Comparison of ENCODE assay signal across 25 mouse cellular contexts in genomic region chr12:84598324-84598723, GRCm38 (mm10). TPM values are rescaled to one million over a fixed set of nuclear protein-coding genes. Genes with fewer than 3 reads are reported as not detected.
DNase-seq lines count a peak whose midpoint lies in the region; ATAC-seq and TF ChIP-seq lines count a peak whose summit lies in the region.
"Had no signal": no experiment of that assay in that cellular context is flagged by ENCODE, and none has a peak within 500 bp of the region (broad histone marks: within the 10 kb centered on the region; RNA-seq: fewer than 3 reads in every experiment).

No protein-coding gene starts in this region.

- H3K27me3 ChIP-seq in hindbrain, embryonic 12.5 days: peaks cover 34% of the 10 kb centered on the region
- H3K27me3 ChIP-seq in hindbrain, embryonic 11.5 days (ENCODE audit: control insufficient read depth, insufficient read depth, low read length): no peaks in the 10 kb centered on the region; the same call in 1 of the 2 replicates
- H3K27me3 ChIP-seq in kidney, embryonic 16.5 days (ENCODE audit: insufficient read depth, low read length): peaks cover 12% of the 10 kb centered on the region; the same call in 1 of the 2 replicates
- no peaks in the 10 kb centered on the region for H3K27me3 ChIP-seq in kidney, adult 2 months (replicated peaks; ENCODE audit: control insufficient read depth, insufficient read depth, low read length)
- H3K27me3 ChIP-seq in neural tube, embryonic 12.5 days (replicated peaks): 0 out of 2 replicates have a peak, but pooled peaks cover 8% of the 10 kb centered on the region
- no peaks in the 10 kb centered on the region for H3K27me3 ChIP-seq in neural tube, embryonic 15.5 days (replicated peaks)
- H3K27me3 ChIP-seq in hindbrain, postnatal 0 days (ENCODE audit: insufficient read depth, low read length): no peaks in the 10 kb centered on the region
- H3K27me3 ChIP-seq: CH12.LX had no signal

- DNase-seq in hindbrain, embryonic 11.5 days (ENCODE audit: low spot score): no peak
- DNase-seq in kidney, adult 2 months: no peak
- no peak for DNase-seq in hindbrain, postnatal 0 days (ENCODE audit: low spot score)
- DNase-seq: adrenal gland, postnatal 14 days; cerebellum, adult 11-12 months; cerebellum, adult 9-10 months; cerebellum, postnatal 36 days; gastrocnemius, postnatal 14 days; heart, adult 2 months; heart, postnatal 14 days had no signal

- TF ChIP-seq CTCF in kidney, adult 2 months (conservative IDR thresholded peaks at IDR 0.05; ENCODE audit: insufficient read depth, insufficient read length, low read depth, low read length): no peak
- no peak for TF ChIP-seq CTCF in hindbrain, postnatal 0 days (IDR thresholded peaks at IDR 0.05; ENCODE audit: low read depth)

- H3K4me2 ChIP-seq in hindbrain, embryonic 12.5 days (replicated peaks): no peak overlapping the region
- no peak overlapping the region for H3K4me2 ChIP-seq in hindbrain, embryonic 11.5 days (replicated peaks; ENCODE audit: low read depth, low read length)
- H3K4me2 ChIP-seq in kidney, embryonic 16.5 days (replicated peaks; ENCODE audit: low read depth, low read length): no peak overlapping the region
- no peak overlapping the region for H3K4me2 ChIP-seq in neural tube, embryonic 12.5 days (replicated peaks)
- no peak overlapping the region for H3K4me2 ChIP-seq in neural tube, embryonic 15.5 days
- no peak overlapping the region for H3K4me2 ChIP-seq in hindbrain, postnatal 0 days (ENCODE audit: low read depth, low read length)
- H3K4me2 ChIP-seq: embryonic facial prominence, embryonic 13.5 days; heart, embryonic 11.5 days; heart, embryonic 15.5 days; intestine, embryonic 15.5 days had no signal

- H3K4me1 ChIP-seq in hindbrain, embryonic 12.5 days: peaks cover 4% of the 10 kb centered on the region
- no peaks in the 10 kb centered on the region; the same call in 1 of the 2 replicates for H3K4me1 ChIP-seq in hindbrain, embryonic 11.5 days (replicated peaks; ENCODE audit: control insufficient read depth, insufficient read depth, low read length)
- H3K4me1 ChIP-seq in kidney, embryonic 16.5 days (ENCODE audit: insufficient read depth, low read length): no peaks in the 10 kb centered on the region
- no peaks in the 10 kb centered on the region for H3K4me1 ChIP-seq in kidney, adult 2 months (ENCODE audit: control insufficient read depth, insufficient read depth, low read length)
- H3K4me1 ChIP-seq in neural tube, embryonic 12.5 days: no peaks in the 10 kb centered on the region
- H3K4me1 ChIP-seq in neural tube, embryonic 15.5 days: 0 out of 2 replicates have a peak, but pooled peaks cover 2% of the 10 kb centered on the region
- H3K4me1 ChIP-seq in hindbrain, postnatal 0 days (ENCODE audit: insufficient read depth, low read length): no peaks in the 10 kb centered on the region
- H3K4me1 ChIP-seq: embryonic facial prominence, embryonic 13.5 days; heart, embryonic 15.5 days; intestine, embryonic 15.5 days had no signal

- TF ChIP-seq POLR2A in kidney, adult 2 months (IDR thresholded peaks at IDR 0.05; ENCODE audit: low read depth, low read length): no peak

- H3K27ac ChIP-seq in hindbrain, embryonic 12.5 days: no peak overlapping the region
- no peak overlapping the region for H3K27ac ChIP-seq in hindbrain, embryonic 11.5 days (ENCODE audit: low read depth, low read length)
- H3K27ac ChIP-seq in kidney, embryonic 16.5 days (ENCODE audit: low read length): no peak overlapping the region
- H3K27ac ChIP-seq in kidney, adult 2 months (ENCODE audit: insufficient read depth, low read depth, low read length): no peak overlapping the region
- no peak overlapping the region for H3K27ac ChIP-seq in neural tube, embryonic 12.5 days
- H3K27ac ChIP-seq in neural tube, embryonic 15.5 days (replicated peaks): no peak overlapping the region
- no peak overlapping the region for H3K27ac ChIP-seq in hindbrain, postnatal 0 days
- H3K27ac ChIP-seq: embryonic facial prominence, embryonic 13.5 days; heart, adult 2 months; heart, embryonic 15.5 days; intestine, embryonic 15.5 days had no signal

- H3K36me3 ChIP-seq in hindbrain, embryonic 12.5 days: peaks cover 3% of the 10 kb centered on the region; the same call in 1 of the 2 replicates
- no peaks in the 10 kb centered on the region for H3K36me3 ChIP-seq in hindbrain, embryonic 11.5 days (ENCODE audit: control insufficient read depth, insufficient read depth, low read length)
- peaks cover 6% of the 10 kb centered on the region; the same call in 1 of the 2 replicates for H3K36me3 ChIP-seq in kidney, embryonic 16.5 days (ENCODE audit: insufficient read depth, low read length)
- peaks cover 3% of the 10 kb centered on the region for H3K36me3 ChIP-seq in kidney, adult 2 months (ENCODE audit: control insufficient read depth, insufficient read depth, low read length)
- H3K36me3 ChIP-seq in neural tube, embryonic 12.5 days: peaks cover 7% of the 10 kb centered on the region
- no peaks in the 10 kb centered on the region; the same call in 1 of the 2 replicates for H3K36me3 ChIP-seq in neural tube, embryonic 15.5 days
- H3K36me3 ChIP-seq in hindbrain, postnatal 0 days (ENCODE audit: insufficient read depth, low read length): no peaks in the 10 kb centered on the region; the same call in 1 of the 2 replicates
- H3K36me3 ChIP-seq: heart, embryonic 15.5 days; intestine, embryonic 15.5 days had no signal

- ATAC-seq in hindbrain, embryonic 12.5 days (ENCODE audit: low FRiP score): 0 out of 2 replicates have a peak, but pooled peaks have one; percentile 35
- no peak for ATAC-seq in hindbrain, embryonic 11.5 days (ENCODE audit: low FRiP score)
- 0 out of 2 replicates have a peak, but pooled peaks have one; percentile 27 for ATAC-seq in kidney, embryonic 16.5 days (ENCODE audit: low FRiP score, low TSS enrichment)
- 0 out of 2 replicates have a peak, but pooled peaks have one; percentile 41 for ATAC-seq in neural tube, embryonic 12.5 days (ENCODE audit: low FRiP score, low read depth)
- ATAC-seq in neural tube, embryonic 15.5 days (ENCODE audit: low FRiP score): no peak
- peak; percentile 53; the same call in 1 of the 2 replicates for ATAC-seq in hindbrain, postnatal 0 days
- ATAC-seq: activated CD4-positive, CD25-positive, alpha-beta regulatory T cell, adult 4 months; forebrain, embryonic 16.5 days; intestine, embryonic 15.5 days; Patski had no signal

- H3K9ac ChIP-seq in hindbrain, embryonic 12.5 days: no peak overlapping the region
- H3K9ac ChIP-seq in hindbrain, embryonic 11.5 days (ENCODE audit: low read depth, low read length): no peak overlapping the region
- H3K9ac ChIP-seq in kidney, embryonic 16.5 days (replicated peaks; ENCODE audit: low read length): no peak overlapping the region
- no peak overlapping the region for H3K9ac ChIP-seq in neural tube, embryonic 12.5 days
- H3K9ac ChIP-seq in neural tube, embryonic 15.5 days (replicated peaks): no peak overlapping the region
- H3K9ac ChIP-seq in hindbrain, postnatal 0 days (replicated peaks; ENCODE audit: low read length): no peak overlapping the region
- H3K9ac ChIP-seq: embryonic facial prominence, embryonic 13.5 days; heart, embryonic 15.5 days; intestine, embryonic 15.5 days had no signal

- no peak overlapping the region for H3K4me3 ChIP-seq in hindbrain, embryonic 12.5 days
- no peak overlapping the region for H3K4me3 ChIP-seq in hindbrain, embryonic 11.5 days (ENCODE audit: low read depth, low read length)
- H3K4me3 ChIP-seq in kidney, embryonic 16.5 days (ENCODE audit: low read length): no peak overlapping the region
- H3K4me3 ChIP-seq in kidney, adult 2 months (ENCODE audit: insufficient read depth, low read depth, low read length): no peak overlapping the region
- H3K4me3 ChIP-seq in neural tube, embryonic 12.5 days: no peak overlapping the region
- no peak overlapping the region for H3K4me3 ChIP-seq in neural tube, embryonic 15.5 days (replicated peaks)
- H3K4me3 ChIP-seq in hindbrain, postnatal 0 days (ENCODE audit: low read length): no peak overlapping the region
- H3K4me3 ChIP-seq: embryonic facial prominence, embryonic 13.5 days; heart, adult 2 months; heart, embryonic 15.5 days; intestine, embryonic 15.5 days had no signal

- WGBS in hindbrain, embryonic 12.5 days: 18% methylated on average over 8 of the region's 8 CpGs
- 19% methylated on average over 8 of the region's 8 CpGs for WGBS in hindbrain, embryonic 11.5 days
- 18% methylated on average over 8 of the region's 8 CpGs for WGBS in kidney, embryonic 16.5 days
- WGBS in kidney, adult 2 months: 23% methylated on average over 8 of the region's 8 CpGs
- WGBS in neural tube, embryonic 12.5 days: 24% methylated on average over 8 of the region's 8 CpGs
- 21% methylated on average over 8 of the region's 8 CpGs for WGBS in neural tube, embryonic 15.5 days
- 20% methylated on average over 8 of the region's 8 CpGs for WGBS in hindbrain, postnatal 0 days

- no peaks in the 10 kb centered on the region for H3K9me3 ChIP-seq in hindbrain, embryonic 12.5 days (replicated peaks)
- H3K9me3 ChIP-seq in hindbrain, embryonic 11.5 days (ENCODE audit: control insufficient read depth, low read length): no peaks in the 10 kb centered on the region
- H3K9me3 ChIP-seq in kidney, embryonic 16.5 days (ENCODE audit: low read length): no peaks in the 10 kb centered on the region
- H3K9me3 ChIP-seq in neural tube, embryonic 12.5 days: no peaks in the 10 kb centered on the region
- H3K9me3 ChIP-seq in neural tube, embryonic 15.5 days (replicated peaks): no peaks in the 10 kb centered on the region
- H3K9me3 ChIP-seq in hindbrain, postnatal 0 days (ENCODE audit: low read length): no peaks in the 10 kb centered on the region
- H3K9me3 ChIP-seq: embryonic facial prominence, embryonic 13.5 days; heart, embryonic 15.5 days; intestine, embryonic 15.5 days had no signal

RNA-seq across cellular contexts. Expression of gene Abcd4, which starts 18.9 kb away (rescaled TPM):
- 13.7 and 17.1 TPM in 2 replicates for polyA plus RNA-seq in hindbrain, embryonic 12.5 days (2016; fragmentation: Nextera tagmentation; extraction: Ambion mirVana)
- 6.4 and 7.9 TPM in 2 replicates for polyA plus RNA-seq in hindbrain, embryonic 11.5 days (2014; fragmentation: Nextera tagmentation; extraction: Ambion mirVana)
- 22.4 and 24.6 TPM in 2 replicates for polyA plus RNA-seq in kidney, embryonic 16.5 days (2015; fragmentation: Nextera tagmentation; extraction: Ambion mirVana)
- polyA plus RNA-seq in kidney, adult 2 months (2012; rRNA removed): 57.7 and 63.3 TPM in 2 replicates
- polyA plus RNA-seq in neural tube, embryonic 12.5 days (2016; fragmentation: Nextera tagmentation; extraction: Ambion mirVana): 13.3 and 14.1 TPM in 2 replicates
- polyA plus RNA-seq in neural tube, embryonic 15.5 days (2015; fragmentation: Nextera tagmentation; extraction: Ambion mirVana): 14.0 and 14.3 TPM in 2 replicates
- total RNA-seq in hindbrain, postnatal 0 days (2014; rRNA removed): 7.5 and 12.3 TPM in 2 replicates
- 9.2 and 10.9 TPM in 2 replicates for polyA plus RNA-seq in hindbrain, postnatal 0 days (2015; fragmentation: Nextera tagmentation; extraction: Ambion mirVana)

RNA-seq across cellular contexts. Expression of gene Vsx2, which starts 28.8 kb away (rescaled TPM):
- polyA plus RNA-seq in hindbrain, embryonic 12.5 days (2016; fragmentation: Nextera tagmentation; extraction: Ambion mirVana): 8.3 and 9.4 TPM in 2 replicates
- polyA plus RNA-seq in hindbrain, embryonic 11.5 days (2014; fragmentation: Nextera tagmentation; extraction: Ambion mirVana): 5.6 and 10.1 TPM in 2 replicates
- polyA plus RNA-seq in kidney, embryonic 16.5 days (2015; fragmentation: Nextera tagmentation; extraction: Ambion mirVana): not detected in 2 replicates
- not detected in 2 replicates for polyA plus RNA-seq in kidney, adult 2 months (2012; rRNA removed)
- polyA plus RNA-seq in neural tube, embryonic 12.5 days (2016; fragmentation: Nextera tagmentation; extraction: Ambion mirVana): 6.6 and 6.9 TPM in 2 replicates
- 5.7 and 6.0 TPM in 2 replicates for polyA plus RNA-seq in neural tube, embryonic 15.5 days (2015; fragmentation: Nextera tagmentation; extraction: Ambion mirVana)
- 2.5 and 4.0 TPM in 2 replicates for total RNA-seq in hindbrain, postnatal 0 days (2014; rRNA removed)
- polyA plus RNA-seq in hindbrain, postnatal 0 days (2015; fragmentation: Nextera tagmentation; extraction: Ambion mirVana): 1.8 and 2.4 TPM in 2 replicates
- total RNA-seq: adrenal gland, adult 18-20 months; adrenal gland, postnatal 14 days; CH12.LX; gastrocnemius, adult 18-20 months; gastrocnemius, postnatal 14 days; heart, adult 2 months had no signal
- polyA plus RNA-seq: activated CD4-positive, CD25-positive, alpha-beta regulatory T cell, adult 4 months; gonadal fat pad, adult 2 months; heart, adult 2 months; heart, embryonic 11.5 days; heart, embryonic 15.5 days; intestine, embryonic 15.5 days; Patski had no signal

RNA-seq across cellular contexts. Expression of gene Vrtn, which starts 42.5 kb away (rescaled TPM):
- not detected in 2 replicates for polyA plus RNA-seq in hindbrain, embryonic 12.5 days (2016; fragmentation: Nextera tagmentation; extraction: Ambion mirVana)
- not detected in 2 replicates for polyA plus RNA-seq in hindbrain, embryonic 11.5 days (2014; fragmentation: Nextera tagmentation; extraction: Ambion mirVana)
- not detected in 2 replicates for polyA plus RNA-seq in kidney, embryonic 16.5 days (2015; fragmentation: Nextera tagmentation; extraction: Ambion mirVana)
- polyA plus RNA-seq in kidney, adult 2 months (2012; rRNA removed): not detected in 2 replicates
- not detected in 2 replicates for polyA plus RNA-seq in neural tube, embryonic 12.5 days (2016; fragmentation: Nextera tagmentation; extraction: Ambion mirVana)
- polyA plus RNA-seq in neural tube, embryonic 15.5 days (2015; fragmentation: Nextera tagmentation; extraction: Ambion mirVana): 0.37 TPM in 1 of 2 replicates, not detected in the other
- not detected in 2 replicates for total RNA-seq in hindbrain, postnatal 0 days (2014; rRNA removed)
- not detected in 2 replicates for polyA plus RNA-seq in hindbrain, postnatal 0 days (2015; fragmentation: Nextera tagmentation; extraction: Ambion mirVana)
- total RNA-seq: adrenal gland, adult 18-20 months; adrenal gland, postnatal 14 days; CH12.LX; gastrocnemius, adult 18-20 months; gastrocnemius, postnatal 14 days; heart, adult 2 months; heart, postnatal 14 days had no signal
- polyA plus RNA-seq: activated CD4-positive, CD25-positive, alpha-beta regulatory T cell, adult 4 months; embryonic facial prominence, embryonic 13.5 days; gonadal fat pad, adult 2 months; heart, adult 2 months; heart, embryonic 11.5 days; heart, embryonic 15.5 days; intestine, embryonic 15.5 days; Patski had no signal

Comparison
In these comparisons a context has a peak if more than half of its experiments do, and no peak if none do; other contexts are left out.
1. ATAC-seq: peak in hindbrain, embryonic 12.5 days (single experiment), kidney, embryonic 16.5 days (single experiment), neural tube, embryonic 12.5 days (single experiment) and hindbrain, postnatal 0 days (single experiment); none in hindbrain, embryonic 11.5 days (single experiment) and neural tube, embryonic 15.5 days (single experiment).